ENCODE assay signal across 8 mouse cellular contexts in the genomic region with DNA sequence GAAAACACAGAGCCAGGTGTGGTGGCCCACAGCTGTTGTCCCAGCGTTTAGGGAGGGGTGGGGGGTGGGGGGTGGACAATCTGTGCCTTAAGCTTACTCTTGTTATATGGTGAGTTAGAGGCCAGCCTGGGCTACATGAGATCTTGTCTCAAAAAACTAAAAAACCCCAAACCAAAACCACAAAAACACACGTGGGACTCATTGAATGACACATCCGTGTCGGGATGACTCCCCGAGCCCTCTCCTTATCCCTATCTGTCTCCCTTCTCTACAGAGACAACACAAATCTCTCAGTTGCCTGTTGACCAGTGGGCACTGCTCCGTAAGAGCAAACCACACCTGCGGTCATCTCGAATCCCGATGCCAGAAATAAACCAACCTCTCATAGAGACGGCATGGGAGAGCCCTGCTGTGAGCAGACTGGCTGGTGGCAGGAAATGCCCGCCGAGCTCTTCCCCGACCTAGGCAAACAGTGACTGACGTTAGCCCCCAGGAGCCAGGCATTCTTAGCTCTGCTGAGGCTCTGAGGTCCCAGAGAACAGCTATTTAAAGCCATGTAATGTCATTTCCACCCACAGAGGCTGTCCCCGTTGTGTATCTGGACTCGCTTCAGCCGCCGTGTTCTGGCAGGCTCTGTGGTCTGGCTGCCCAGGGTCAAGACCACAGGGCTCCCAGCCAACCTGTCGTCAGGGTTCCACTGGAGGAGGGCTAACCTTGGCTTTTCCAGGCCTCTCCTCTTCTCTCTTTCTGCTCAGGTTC. TPM values are rescaled to one million over a fixed set of nuclear protein-coding genes. Genes with fewer than 3 reads are reported as not detected.
DNase-seq lines count a peak whose midpoint lies in the region; ATAC-seq lines count a peak whose summit lies in the region.

No protein-coding gene starts in this region.

- H3K4me3 ChIP-seq in hindbrain, embryonic 10.5 days, result no peak overlapping the region
- no peak overlapping the region for H3K4me3 ChIP-seq in hindbrain, embryonic 16.5 days (ENCODE audit: low read length)
- no peak overlapping the region for H3K4me3 ChIP-seq in embryonic facial prominence, embryonic 14.5 days (ENCODE audit: low read depth, low read length)

- no peak for ATAC-seq in hindbrain, embryonic 16.5 days
- ATAC-seq in embryonic facial prominence, embryonic 14.5 days (ENCODE audit: low read depth), result 0 out of 2 replicates have a peak, but pooled peaks have one; percentile 26
- no peak for ATAC-seq in monocyte, adult 5-6 weeks (replicated peaks; ENCODE audit: insufficient number of reproducible peaks, low FRiP score, low TSS enrichment, poor library complexity, severe bottlenecking)

- WGBS in hindbrain, embryonic 10.5 days, result 49% methylated on average over 19 of the region's 19 CpGs
- 45% methylated on average over 19 of the region's 19 CpGs for WGBS in hindbrain, embryonic 16.5 days
- WGBS in embryonic facial prominence, embryonic 14.5 days, result 46% methylated on average over 19 of the region's 19 CpGs

- H3K4me1 ChIP-seq in hindbrain, embryonic 10.5 days (replicated peaks), result peaks cover 41% of the 10 kb centered on the region
- H3K4me1 ChIP-seq in hindbrain, embryonic 16.5 days (ENCODE audit: control insufficient read depth, insufficient read depth, low read depth, low read length), result no peaks in the 10 kb centered on the region
- peaks cover 7% of the 10 kb centered on the region; the same call in 1 of the 2 replicates for H3K4me1 ChIP-seq in embryonic facial prominence, embryonic 14.5 days (ENCODE audit: control insufficient read depth, insufficient read depth, low read length)

- no peaks in the 10 kb centered on the region for H3K36me3 ChIP-seq in hindbrain, embryonic 10.5 days
- H3K36me3 ChIP-seq in hindbrain, embryonic 16.5 days (ENCODE audit: control insufficient read depth, insufficient read depth, low read length), result no peaks in the 10 kb centered on the region
- H3K36me3 ChIP-seq in embryonic facial prominence, embryonic 14.5 days (ENCODE audit: control insufficient read depth, insufficient read depth, low read length), result no peaks in the 10 kb centered on the region

- H3K9me3 ChIP-seq in hindbrain, embryonic 10.5 days, result 0 out of 2 replicates have a peak, but pooled peaks cover under 1% of the 10 kb centered on the region
- no peaks in the 10 kb centered on the region for H3K9me3 ChIP-seq in hindbrain, embryonic 16.5 days (ENCODE audit: control insufficient read depth, low read length)
- no peaks in the 10 kb centered on the region for H3K9me3 ChIP-seq in embryonic facial prominence, embryonic 14.5 days (ENCODE audit: control insufficient read depth, low read length)

- intact Hi-C loops in heart, postnatal 25 days (cut with DNase I), result no loop called here

- no peak for DNase-seq in hindbrain, embryonic 10.5 days (ENCODE audit: low spot score)
- DNase-seq in T-cell, adult 2 months (ENCODE audit: low spot score), result peak; percentile 32
- DNase-seq in embryonic facial prominence, embryonic 14.5 days (ENCODE audit: low spot score), result no peak
- peak; percentile 2 for DNase-seq in heart, postnatal 25 days (ENCODE audit: low spot score)
- DNase-seq in layer of hippocampus, adult 9-11 months, result no peak
- no peak for DNase-seq in urinary bladder, adult 18-20 months (ENCODE audit: low spot score in 2 of 2)

- H3K27ac ChIP-seq in hindbrain, embryonic 10.5 days, result peak overlapping the region; percentile 67
- H3K27ac ChIP-seq in hindbrain, embryonic 16.5 days (ENCODE audit: low read depth, low read length), result no peak overlapping the region
- H3K27ac ChIP-seq in embryonic facial prominence, embryonic 14.5 days (replicated peaks; ENCODE audit: low read depth, low read length), result no peak overlapping the region

- H3K4me2 ChIP-seq in hindbrain, embryonic 16.5 days (ENCODE audit: low read length), result no peak overlapping the region
- no peak overlapping the region for H3K4me2 ChIP-seq in embryonic facial prominence, embryonic 14.5 days (ENCODE audit: low read depth, low read length)

- H3K27me3 ChIP-seq in hindbrain, embryonic 10.5 days (ENCODE audit: insufficient read depth, poor library complexity, severe bottlenecking), result no peaks in the 10 kb centered on the region
- H3K27me3 ChIP-seq in hindbrain, embryonic 16.5 days (replicated peaks; ENCODE audit: control insufficient read depth, insufficient read depth, low read length), result no peaks in the 10 kb centered on the region
- no peaks in the 10 kb centered on the region for H3K27me3 ChIP-seq in embryonic facial prominence, embryonic 14.5 days (replicated peaks; ENCODE audit: control insufficient read depth, insufficient read depth, low read length)

- H3K9ac ChIP-seq in hindbrain, embryonic 16.5 days (ENCODE audit: low read depth, low read length), result no peak overlapping the region
- H3K9ac ChIP-seq in embryonic facial prominence, embryonic 14.5 days (ENCODE audit: low read depth, low read length), result no peak overlapping the region

RNA-seq across cellular contexts. Expression of gene Scube3, which starts 24.3 kb away (rescaled TPM):
- 10.7 and 11.0 TPM in 2 replicates for polyA plus RNA-seq in hindbrain, embryonic 10.5 days (2016; fragmentation: Nextera tagmentation; extraction: Ambion mirVana)
- polyA plus RNA-seq in hindbrain, embryonic 16.5 days (2015; fragmentation: Nextera tagmentation; extraction: Ambion mirVana), result 3.0 and 3.6 TPM in 2 replicates
- 8.1 and 8.8 TPM in 2 replicates for polyA plus RNA-seq in embryonic facial prominence, embryonic 14.5 days (2014; fragmentation: Nextera tagmentation; extraction: Ambion mirVana)
- under 1 TPM; 0.53 to 0.73 TPM for total RNA-seq in heart, postnatal 25 days (2021)
- total RNA-seq in monocyte, adult 5-6 weeks (2017), result under 0.01 TPM in 1 of 3 replicates, not detected in the others

RNA-seq across cellular contexts. Expression of gene Tcp11, which starts 37.2 kb away (rescaled TPM):
- polyA plus RNA-seq in hindbrain, embryonic 10.5 days (2016; fragmentation: Nextera tagmentation; extraction: Ambion mirVana), result 1.1 and 2.8 TPM in 2 replicates
- 1.4 and 1.6 TPM in 2 replicates for polyA plus RNA-seq in hindbrain, embryonic 16.5 days (2015; fragmentation: Nextera tagmentation; extraction: Ambion mirVana)
- 1.4 and 2.4 TPM in 2 replicates for polyA plus RNA-seq in embryonic facial prominence, embryonic 14.5 days (2014; fragmentation: Nextera tagmentation; extraction: Ambion mirVana)
- not detected for total RNA-seq in heart, postnatal 25 days (2021)
- 1.6 to 2.7 TPM (median 2.3 TPM) in 3 replicates for total RNA-seq in monocyte, adult 5-6 weeks (2017)

RNA-seq across cellular contexts. Expression of gene Zfp523, which starts 59.3 kb away (rescaled TPM):
- 36.1 and 39.8 TPM in 2 replicates for polyA plus RNA-seq in hindbrain, embryonic 10.5 days (2016; fragmentation: Nextera tagmentation; extraction: Ambion mirVana)
- 43.0 and 44.6 TPM in 2 replicates for polyA plus RNA-seq in hindbrain, embryonic 16.5 days (2015; fragmentation: Nextera tagmentation; extraction: Ambion mirVana)
- polyA plus RNA-seq in embryonic facial prominence, embryonic 14.5 days (2014; fragmentation: Nextera tagmentation; extraction: Ambion mirVana), result 30.6 and 35.7 TPM in 2 replicates
- 10 to 100 TPM; 11.5 to 12.4 TPM for total RNA-seq in heart, postnatal 25 days (2021)
- total RNA-seq in monocyte, adult 5-6 weeks (2017), result 1.3 to 6.9 TPM (median 5.1 TPM) in 3 replicates

Comparison
In these comparisons a context has a peak if more than half of its experiments do, and no peak if none do; other contexts are left out.
1. DNase-seq: peak in T-cell, adult 2 months (single experiment) and heart, postnatal 25 days (single experiment); none in hindbrain, embryonic 10.5 days (single experiment), embryonic facial prominence, embryonic 14.5 days (single experiment), layer of hippocampus, adult 9-11 months (single experiment) and urinary bladder, adult 18-20 months (0 of 2).